Mouse (Mus musculus) cerebellum, adult 2 months (tissue): Measurements from ENCODE around the gene Abcg8.

Experiments
- CTCF ChIP-seq: fragments of 200-500 bp; IDR thresholded peaks from 2 replicates; pipeline ENCODE4 v1.5.1; 2011; ENCODE audit warnings: low read depth, mild to moderate bottlenecking, control low read depth, low read length, moderate library complexity, borderline replicate concordance; ENCODE audit not compliant: insufficient read depth
- POLR2A ChIP-seq: fragments of 200-500 bp; IDR thresholded peaks from 2 replicates; pipeline ENCODE4 v1.6.1; 2011; ENCODE audit warnings: low read length, control low read depth, borderline replicate concordance; ENCODE audit not compliant: insufficient read depth

- TF ChIP-seq POLR2A (no peak), CTCF (no peak)
Measured at GRCm38 (mm10) chr17:84724028-84724427, 47.9 kb downstream of the Abcg8 start.
